Mouse (Mus musculus) E14TG2a.4 (cell line): ENCODE results near the gene Slc1a7.

Experiments used
- H3K27me3 ChIP-seq: 2 replicates; pipeline ENCODE4 v1.6.1; 2014; ENCODE audit warnings: low read length, control low read depth; ENCODE audit not compliant: insufficient read depth
- H3K36me3 ChIP-seq: 2 replicates; pipeline ENCODE4 v1.6.1; 2014; ENCODE audit warnings: low read length, control low read depth; ENCODE audit not compliant: insufficient read depth
- H3K4me1 ChIP-seq: replicated peaks from 2 replicates; pipeline ENCODE4 v1.6.1; 2014; ENCODE audit warnings: low read depth, low read length, control low read depth
- H3K4me3 ChIP-seq: replicated peaks from 2 replicates; pipeline ENCODE4 v1.5.1; 2014; ENCODE audit warnings: mild to moderate bottlenecking, low read length
- H3K9me3 ChIP-seq: 2 replicates; pipeline ENCODE4 v1.6.1; 2014; ENCODE audit warnings: low read length, control low read depth
- CTCF ChIP-seq: conservative IDR thresholded peaks from 2 replicates; pipeline ENCODE4 v1.5.1; 2014; ENCODE audit warnings: low read length
- NANOG ChIP-seq: IDR thresholded peaks from 2 replicates; pipeline ENCODE4 v1.6.1; 2014; ENCODE audit warnings: borderline replicate concordance, low read length, mixed read lengths
- POU5F1 ChIP-seq: IDR thresholded peaks from 2 replicates; pipeline ENCODE4 v1.6.1; 2014; ENCODE audit warnings: low read length, borderline replicate concordance

Slc1a7 gene

DNA sequence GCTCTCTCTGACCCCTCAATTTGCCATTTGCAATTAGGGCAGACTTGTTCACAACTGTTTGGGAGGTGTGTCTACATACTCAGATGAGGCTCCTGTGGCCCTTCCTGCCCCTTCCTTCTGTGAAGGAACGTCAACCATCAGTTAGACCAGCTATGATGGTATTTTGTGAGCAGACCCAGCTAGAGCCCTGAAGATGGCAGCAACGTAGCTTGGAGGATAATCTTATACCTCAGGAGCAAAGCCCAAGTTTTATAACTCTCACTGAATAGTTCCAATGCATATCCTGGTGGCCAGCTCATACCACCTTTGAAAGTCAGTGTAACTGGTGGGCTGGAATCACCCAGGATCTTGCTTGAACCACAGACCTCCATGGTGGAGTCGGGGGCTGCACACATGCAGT lies 36.7 kb upstream of the Slc1a7 start:
- TF ChIP-seq POU5F1 (no peak), NANOG (no peak), CTCF (no peak)
- no peaks in the 10 kb centered on the region for H3K4me1 ChIP-seq
- no peaks in the 10 kb centered on the region for H3K27me3 ChIP-seq
- H3K9me3 ChIP-seq, result peaks cover 10% of the 10 kb centered on the region
- no peak overlapping the region for H3K4me3 ChIP-seq
- H3K36me3 ChIP-seq, result no peaks in the 10 kb centered on the region

GRCm38 (mm10) chr4:107933239-107933638 lies 34.9 kb upstream of the Slc1a7 start:
- H3K9me3 ChIP-seq, result no peaks in the 10 kb centered on the region
- no peaks in the 10 kb centered on the region for H3K36me3 ChIP-seq
- no peak for TF ChIP-seq NANOG
- no peak for TF ChIP-seq POU5F1
- no peak for TF ChIP-seq CTCF

DNA sequence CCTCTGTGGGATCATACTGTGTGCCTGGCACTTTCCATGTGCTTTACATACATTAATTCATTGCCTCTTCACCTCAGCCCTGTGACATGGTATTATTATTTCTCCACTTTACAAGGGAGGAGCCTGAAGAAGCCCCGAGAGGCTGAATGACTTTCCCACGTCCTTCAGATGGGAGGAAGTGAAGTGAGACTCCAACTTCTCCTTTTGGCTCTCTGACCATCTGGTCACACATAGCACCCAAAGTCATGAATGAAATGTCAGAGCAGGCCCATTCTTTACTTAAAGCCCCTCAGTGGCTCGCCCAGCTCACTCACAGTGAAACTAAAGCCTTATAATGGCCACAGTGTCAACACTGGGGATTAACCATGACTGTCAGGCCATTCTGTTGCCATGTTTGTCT lies 32.9 kb upstream of the Slc1a7 start:
- H3K9me3 ChIP-seq, result no peaks in the 10 kb centered on the region
- H3K27me3 ChIP-seq, result 0 out of 2 replicates have a peak, but pooled peaks cover 9% of the 10 kb centered on the region
- no peaks in the 10 kb centered on the region for H3K36me3 ChIP-seq
- no peaks in the 10 kb centered on the region; the same call in 1 of the 2 replicates for H3K4me1 ChIP-seq
- TF ChIP-seq CTCF (no peak), NANOG (no peak), POU5F1 (no peak)
- H3K4me3 ChIP-seq, result no peak overlapping the region

More at GRCm38 (mm10) chr4:107933239-107933638, 34.9 kb upstream of the Slc1a7 start:
- H3K4me1 ChIP-seq, result no peaks in the 10 kb centered on the region
- H3K27me3 ChIP-seq, result no peaks in the 10 kb centered on the region
- no peak overlapping the region for H3K4me3 ChIP-seq

DNA sequence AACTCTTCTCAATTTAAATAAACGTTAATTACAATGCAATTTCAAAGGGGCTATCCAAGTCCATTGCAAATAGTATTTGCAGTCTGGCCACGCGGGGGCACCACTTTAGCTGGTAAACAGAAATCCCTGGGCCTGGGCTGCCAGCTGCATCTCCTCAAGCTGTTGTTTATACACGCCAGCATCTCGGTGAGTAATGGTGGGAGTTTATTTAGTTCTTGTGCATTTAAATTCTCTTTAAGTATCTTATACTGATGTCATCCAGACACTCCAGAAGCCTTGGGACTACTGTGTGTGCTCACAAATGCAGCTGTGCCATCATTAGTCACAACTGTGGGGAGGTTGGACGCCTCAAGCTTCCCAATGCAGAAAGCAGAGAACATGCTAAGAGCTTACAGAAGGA lies 30.8 kb upstream of the Slc1a7 start:
- no peaks in the 10 kb centered on the region for H3K9me3 ChIP-seq
- H3K4me3 ChIP-seq, result no peak overlapping the region
- no peaks in the 10 kb centered on the region; the same call in 1 of the 2 replicates for H3K4me1 ChIP-seq
- TF ChIP-seq NANOG (no peak), CTCF (peak; percentile 39)
- H3K36me3 ChIP-seq, result no peaks in the 10 kb centered on the region
- H3K27me3 ChIP-seq, result 0 out of 2 replicates have a peak, but pooled peaks cover 11% of the 10 kb centered on the region

GRCm38 (mm10) chr4:107938124-107938523 lies 30.0 kb upstream of the Slc1a7 start:
- H3K9me3 ChIP-seq, result no peaks in the 10 kb centered on the region
- 0 out of 2 replicates have a peak, but pooled peaks cover 11% of the 10 kb centered on the region for H3K27me3 ChIP-seq
- no peaks in the 10 kb centered on the region for H3K36me3 ChIP-seq
- TF ChIP-seq CTCF (no peak), POU5F1 (no peak), NANOG (no peak)
- H3K4me1 ChIP-seq, result no peaks in the 10 kb centered on the region; the same call in 1 of the 2 replicates
- H3K4me3 ChIP-seq, result no peak overlapping the region

GRCm38 (mm10) chr4:107942741-107943140 lies 25.4 kb upstream of the Slc1a7 start:
- Histone ChIP-seq H3K4me1 (no peaks in the 10 kb centered on the region; the same call in 1 of the 2 replicates), H3K9me3 (peaks cover 6% of the 10 kb centered on the region; the same call in 1 of the 2 replicates), H3K27me3 (0 out of 2 replicates have a peak, but pooled peaks cover 11% of the 10 kb centered on the region), H3K36me3 (no peaks in the 10 kb centered on the region), H3K4me3 (no peak overlapping the region)
- TF ChIP-seq POU5F1 (no peak), NANOG (no peak), CTCF (no peak)

DNA sequence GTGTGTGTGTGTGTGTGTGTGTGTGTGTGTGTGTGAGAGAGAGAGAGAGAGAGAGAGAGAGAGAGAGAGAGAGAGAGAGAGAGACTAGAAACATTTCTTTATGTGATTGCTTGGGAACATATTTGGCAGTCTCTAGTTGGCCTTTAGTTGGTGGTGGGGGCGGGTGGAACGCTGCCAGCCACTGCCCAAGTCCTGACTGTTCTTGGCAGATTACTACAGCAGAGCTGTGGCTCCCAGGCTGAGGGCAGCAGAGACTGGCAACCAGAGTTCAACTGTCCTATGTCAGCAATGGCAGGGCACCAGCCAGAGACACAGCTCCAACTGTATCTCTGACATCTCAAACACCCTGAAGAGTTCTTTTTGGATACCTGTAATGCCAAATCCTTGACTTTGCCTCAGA lies 24.0 kb upstream of the Slc1a7 start:
- no peaks in the 10 kb centered on the region for H3K36me3 ChIP-seq
- TF ChIP-seq NANOG (no peak), POU5F1 (no peak), CTCF (no peak)
- peaks cover 6% of the 10 kb centered on the region; the same call in 1 of the 2 replicates for H3K9me3 ChIP-seq
- H3K4me1 ChIP-seq, result no peaks in the 10 kb centered on the region; the same call in 1 of the 2 replicates
- H3K4me3 ChIP-seq, result no peak overlapping the region
- 0 out of 2 replicates have a peak, but pooled peaks cover 9% of the 10 kb centered on the region for H3K27me3 ChIP-seq

GRCm38 (mm10) chr4:107949918-107950317 lies 18.2 kb upstream of the Slc1a7 start:
- H3K9me3 ChIP-seq, result 0 out of 2 replicates have a peak, but pooled peaks cover under 1% of the 10 kb centered on the region
- TF ChIP-seq CTCF, result no peak
- TF ChIP-seq NANOG, result no peak
- no peak for TF ChIP-seq POU5F1
- H3K27me3 ChIP-seq, result 0 out of 2 replicates have a peak, but pooled peaks cover 4% of the 10 kb centered on the region
- no peak overlapping the region for H3K4me3 ChIP-seq
- H3K36me3 ChIP-seq, result no peaks in the 10 kb centered on the region
- H3K4me1 ChIP-seq, result no peaks in the 10 kb centered on the region

DNA sequence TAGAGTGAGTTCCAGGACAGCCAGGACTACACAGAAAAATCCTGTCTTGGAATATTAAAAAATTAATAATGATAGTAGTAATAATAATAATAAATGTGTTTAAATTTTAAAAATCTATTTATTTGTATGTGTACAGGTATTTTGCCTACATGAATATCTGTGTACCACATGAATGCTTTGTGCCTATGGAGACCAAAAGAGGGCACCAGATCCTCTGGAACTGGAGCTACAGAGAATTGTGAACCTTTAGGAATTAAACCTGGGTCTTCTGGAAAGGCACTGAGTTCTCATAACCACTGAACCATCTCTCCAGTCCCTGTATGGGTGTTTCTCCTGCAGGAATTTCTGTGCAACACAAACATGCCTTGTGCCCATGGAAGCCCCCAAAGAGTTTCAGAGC lies 15.3 kb upstream of the Slc1a7 start:
- Histone ChIP-seq H3K4me1 (no peaks in the 10 kb centered on the region), H3K27me3 (0 out of 2 replicates have a peak, but pooled peaks cover 4% of the 10 kb centered on the region), H3K4me3 (no peak overlapping the region), H3K9me3 (no peaks in the 10 kb centered on the region), H3K36me3 (no peaks in the 10 kb centered on the region)
- no peak for TF ChIP-seq CTCF
